Mouse (Mus musculus): ENCODE results near the gene Polm.

DNA sequence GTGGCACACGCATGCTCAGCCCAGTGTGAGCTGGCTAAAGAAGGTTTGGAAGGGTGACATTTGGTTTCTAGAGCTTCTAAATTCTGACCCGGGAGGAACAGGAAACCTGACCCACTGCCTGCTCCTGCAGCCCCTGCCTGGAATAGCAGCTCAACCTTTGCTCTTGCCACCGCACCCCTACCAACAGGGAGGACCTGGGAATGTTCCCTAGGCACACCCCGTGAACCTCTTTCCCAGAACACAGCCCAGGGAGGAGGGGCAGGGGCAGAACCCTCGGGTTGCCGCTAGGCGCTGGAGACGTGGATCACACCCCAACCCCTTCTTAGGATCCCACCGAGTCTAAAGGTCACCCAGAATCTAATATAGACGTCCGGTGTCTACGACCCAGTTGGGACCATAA, 35.8 kb downstream of the Polm start:
- TF ChIP-seq CTCF (IDR thresholded peaks at IDR 0.05; ENCODE audit: borderline replicate concordance, extremely low read depth, insufficient read depth, insufficient read length), result no peak
- no peak for TF ChIP-seq POLR2A (IDR thresholded peaks at IDR 0.05; ENCODE audit: borderline replicate concordance, extremely low read depth, insufficient read depth, insufficient read length, poor library complexity, severe bottlenecking)

Data from brain, embryonic 14.5 days (tissue).